Mouse (Mus musculus): ENCODE results near the gene Mrps10. TPM values are rescaled to one million over a fixed set of nuclear protein-coding genes. Genes with fewer than 3 reads are reported as not detected.

Mrps10 gene
- 10 to 100 TPM; 32.8 to 35.3 (median 33.8) TPM for total RNA-seq (2022)

- DNase-seq (ENCODE audit: low spot score in 2 of 2): peak; percentile 83 to 85
These were observed at the start of gene Mrps10 for GRCm38 (mm10) chr17:47368401-47369086. TSS of gene Mrps10 (plus strand) at chr17:47368887.

GRCm38 (mm10) chr17:47318972-47319625 is 49.6 kb upstream of the Mrps10 start:
- no peak for DNase-seq (ENCODE audit: low spot score in 2 of 2)

- DNase-seq (ENCODE audit: low spot score in 2 of 2): no peak
These were observed 48.9 kb upstream of the Mrps10 start for GRCm38 (mm10) chr17:47319761-47320160.

GRCm38 (mm10) chr17:47322128-47322990 is 46.3 kb upstream of the Mrps10 start:
- no peak for DNase-seq (ENCODE audit: low spot score in 2 of 2)

- no peak for DNase-seq (ENCODE audit: low spot score in 2 of 2)
These were observed 45.7 kb upstream of the Mrps10 start for GRCm38 (mm10) chr17:47322991-47323295.

- DNase-seq (ENCODE audit: low spot score in 2 of 2): no peak
These were observed 41.1 kb upstream of the Mrps10 start for GRCm38 (mm10) chr17:47327559-47327958.

- DNase-seq (ENCODE audit: low spot score in 2 of 2): no peak
These were observed 40.7 kb upstream of the Mrps10 start for GRCm38 (mm10) chr17:47327969-47328368.

GRCm38 (mm10) chr17:47328552-47329343 is 39.9 kb upstream of the Mrps10 start:
- no peak for DNase-seq (ENCODE audit: low spot score in 2 of 2)

GRCm38 (mm10) chr17:47330616-47331015 is 38.1 kb upstream of the Mrps10 start:
- no peak for DNase-seq (ENCODE audit: low spot score in 2 of 2)

- DNase-seq (ENCODE audit: low spot score in 2 of 2): peak; percentile 15 to 26
These were observed 36.6 kb upstream of the Mrps10 start for GRCm38 (mm10) chr17:47332001-47332611.

GRCm38 (mm10) chr17:47332664-47333063 is 36.0 kb upstream of the Mrps10 start:
- peak in 1 of 2 experiments; percentile 21 for DNase-seq (ENCODE audit: low spot score in 2 of 2)

- no peak for DNase-seq (ENCODE audit: low spot score in 2 of 2)
These were observed 35.3 kb upstream of the Mrps10 start for GRCm38 (mm10) chr17:47333409-47333808.

GRCm38 (mm10) chr17:47343121-47343520 is 25.6 kb upstream of the Mrps10 start:
- no peak for DNase-seq (ENCODE audit: low spot score in 2 of 2)

GRCm38 (mm10) chr17:47349721-47350319 is 18.9 kb upstream of the Mrps10 start:
- DNase-seq (ENCODE audit: low spot score in 2 of 2): no peak

- no peak for DNase-seq (ENCODE audit: low spot score in 2 of 2)
These were observed 8.7 kb upstream of the Mrps10 start for GRCm38 (mm10) chr17:47359964-47360363.

GRCm38 (mm10) chr17:47361343-47361742 is 7.3 kb upstream of the Mrps10 start:
- no peak for DNase-seq (ENCODE audit: low spot score in 2 of 2)

GRCm38 (mm10) chr17:47369087-47369443 is 378 bp downstream of the Mrps10 start:
- no peak for DNase-seq (ENCODE audit: low spot score in 2 of 2)

- DNase-seq (ENCODE audit: low spot score in 2 of 2): peak; percentile 42 to 67
These were observed 2.8 kb downstream of the Mrps10 start for GRCm38 (mm10) chr17:47371451-47371850.

- no peak for DNase-seq (ENCODE audit: low spot score in 2 of 2)
These were observed 5.3 kb downstream of the Mrps10 start for GRCm38 (mm10) chr17:47373991-47374390.

GRCm38 (mm10) chr17:47376779-47377280 is 8.1 kb downstream of the Mrps10 start:
- DNase-seq (ENCODE audit: low spot score in 2 of 2): no peak
